In the genomic region with DNA sequence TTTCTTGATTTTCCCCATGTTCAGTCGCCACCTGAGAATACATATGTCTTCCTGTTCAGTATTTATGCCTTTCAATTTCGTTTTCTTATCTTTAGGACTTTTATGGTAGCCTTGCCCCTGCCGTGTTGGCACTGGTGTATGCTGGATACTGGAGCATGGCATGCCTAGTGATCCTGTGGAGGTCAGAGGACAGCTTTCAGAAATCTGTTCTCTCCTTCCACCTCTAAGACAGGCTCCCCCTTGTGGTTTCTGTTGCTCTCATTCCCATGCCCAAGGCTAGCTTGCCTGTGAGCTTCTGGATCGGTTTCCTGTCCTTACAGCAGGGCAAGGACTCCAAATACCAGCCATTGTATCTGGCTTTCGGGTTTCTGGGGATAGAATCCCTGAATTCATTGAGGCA, we compare ENCODE assay signal across 8 mouse cellular contexts. TPM values are rescaled to one million over a fixed set of nuclear protein-coding genes. Genes with fewer than 3 reads are reported as not detected.
DNase-seq lines count a peak whose midpoint lies in the region; ATAC-seq and TF ChIP-seq lines count a peak whose summit lies in the region.

No protein-coding gene starts in this region.

- WGBS in liver, embryonic 14.5 days (ENCODE audit: insufficient replicate concordance), result 25% methylated on average over 5 of the region's 5 CpGs
- 31% methylated on average over 5 of the region's 5 CpGs for WGBS in midbrain, embryonic 15.5 days

- H3K4me1 ChIP-seq in liver, embryonic 14.5 days (replicated peaks; ENCODE audit: control insufficient read depth in 2 of 2, insufficient read depth in 2 of 2, low read length in 1 of 2), result no peaks in the 10 kb centered on the region
- no peaks in the 10 kb centered on the region for H3K4me1 ChIP-seq in embryonic fibroblast, embryonic 13.5 days (ENCODE audit: control insufficient read depth, insufficient read depth, low read length)
- no peaks in the 10 kb centered on the region for H3K4me1 ChIP-seq in midbrain, embryonic 15.5 days

- no peak for TF ChIP-seq EP300 in liver, embryonic 14.5 days (IDR thresholded peaks at IDR 0.05; ENCODE audit: low read depth)

- TF ChIP-seq POLR2A in embryonic fibroblast, embryonic 13.5 days (IDR thresholded peaks at IDR 0.05; ENCODE audit: low read depth, low read length), result no peak

- no peak for ATAC-seq in liver, embryonic 14.5 days (ENCODE audit: insufficient read depth)
- peak; percentile 55; the same call in 1 of the 2 replicates for ATAC-seq in megakaryocyte-erythroid progenitor cell, adult 5-6 weeks (replicated peaks; ENCODE audit: low FRiP score, low TSS enrichment, poor library complexity, severe bottlenecking)
- no peak for ATAC-seq in midbrain, embryonic 15.5 days (replicated peaks)

- DNase-seq in liver, embryonic 14.5 days (ENCODE audit: low read depth in 3 of 3, low spot score in 3 of 3), result no peak
- no peak for DNase-seq in liver
- peak; percentile 19 to 31 for DNase-seq in adrenal gland, adult 18-20 months (ENCODE audit: low spot score in 2 of 2)
- DNase-seq in testis, postnatal 10 days (ENCODE audit: low spot score), result no peak
- DNase-seq in right cerebral cortex, adult 2 months (ENCODE audit: low spot score in 2 of 2), result no peak

- no peak overlapping the region for H3K27ac ChIP-seq in liver, embryonic 14.5 days
- no peak overlapping the region for H3K27ac ChIP-seq in embryonic fibroblast, embryonic 13.5 days (ENCODE audit: insufficient read depth, low read length)
- H3K27ac ChIP-seq in midbrain, embryonic 15.5 days, result no peak overlapping the region

- no peaks in the 10 kb centered on the region for H3K9me3 ChIP-seq in liver, embryonic 14.5 days (ENCODE audit: control insufficient read depth, low read length)
- no peaks in the 10 kb centered on the region for H3K9me3 ChIP-seq in midbrain, embryonic 15.5 days

- no peak overlapping the region for H3K4me3 ChIP-seq in liver, embryonic 14.5 days (ENCODE audit: insufficient read depth in 1 of 2, low read depth in 2 of 2, low read length in 2 of 2)
- no peak overlapping the region for H3K4me3 ChIP-seq in embryonic fibroblast, embryonic 13.5 days (ENCODE audit: insufficient read depth, low read length)
- H3K4me3 ChIP-seq in midbrain, embryonic 15.5 days, result no peak overlapping the region

- peak; percentile 56 for TF ChIP-seq CTCF in liver, embryonic 14.5 days (IDR thresholded peaks at IDR 0.05; ENCODE audit: low read depth)
- peak; percentile 28; the same call in 1 of the 2 replicates for TF ChIP-seq CTCF in embryonic fibroblast, embryonic 13.5 days (IDR thresholded peaks at IDR 0.05; ENCODE audit: borderline replicate concordance, insufficient read depth, low read length)

- H3K4me2 ChIP-seq in liver, embryonic 14.5 days (ENCODE audit: low read depth), result no peak overlapping the region
- H3K4me2 ChIP-seq in midbrain, embryonic 15.5 days, result no peak overlapping the region

- H3K9ac ChIP-seq in liver, embryonic 14.5 days (replicated peaks), result no peak overlapping the region
- H3K9ac ChIP-seq in midbrain, embryonic 15.5 days, result no peak overlapping the region

- no peaks in the 10 kb centered on the region for H3K36me3 ChIP-seq in liver, embryonic 14.5 days (replicated peaks; ENCODE audit: control insufficient read depth, insufficient read depth, low read depth)
- 0 out of 2 replicates have a peak, but pooled peaks cover 1% of the 10 kb centered on the region for H3K36me3 ChIP-seq in midbrain, embryonic 15.5 days (replicated peaks)

- no peaks in the 10 kb centered on the region for H3K27me3 ChIP-seq in liver, embryonic 14.5 days (ENCODE audit: control insufficient read depth, insufficient read depth, low read length)
- no peaks in the 10 kb centered on the region for H3K27me3 ChIP-seq in midbrain, embryonic 15.5 days (replicated peaks)

RNA-seq across cellular contexts. Expression of gene Tfdp1, which starts 12.0 kb away (rescaled TPM):
- 86.2 and 108 TPM in 2 replicates for polyA plus RNA-seq in liver, embryonic 14.5 days (2012; rRNA removed)
- 90.1 and 107 TPM in 2 replicates for polyA plus RNA-seq in liver, embryonic 14.5 days (2014; fragmentation: Nextera tagmentation; extraction: Ambion mirVana)
- 10 to 100 TPM; 49.1 to 58.3 TPM for total RNA-seq in adrenal gland, adult 18-20 months (2021)
- polyA plus RNA-seq in embryonic fibroblast, embryonic 13.5 days (2011; ENCODE audit: insufficient read length, low read depth, missing spikeins), result 130 and 153 TPM in 2 replicates
- total RNA-seq in megakaryocyte-erythroid progenitor cell, adult 5-6 weeks (2014; fragmentation: Nextera tagmentation), result 260 and 273 TPM in 2 replicates
- total RNA-seq in megakaryocyte-erythroid progenitor cell, adult 5-6 weeks (2017), result 139 and 212 TPM in 2 replicates
- polyA plus RNA-seq in midbrain, embryonic 15.5 days (2015; fragmentation: Nextera tagmentation; extraction: Ambion mirVana), result 88.3 and 90.2 TPM in 2 replicates

RNA-seq across cellular contexts. Expression of gene Tmco3, which starts 38.6 kb away (rescaled TPM):
- 2.6 and 3.7 TPM in 2 replicates for polyA plus RNA-seq in liver, embryonic 14.5 days (2012; rRNA removed)
- 3.9 and 5.5 TPM in 2 replicates for polyA plus RNA-seq in liver, embryonic 14.5 days (2014; fragmentation: Nextera tagmentation; extraction: Ambion mirVana)
- total RNA-seq in adrenal gland, adult 18-20 months (2021), result 10 to 100 TPM; 31.2 to 33.2 TPM
- 32.8 and 42.2 TPM in 2 replicates for polyA plus RNA-seq in embryonic fibroblast, embryonic 13.5 days (2011; ENCODE audit: insufficient read length, low read depth, missing spikeins)
- total RNA-seq in megakaryocyte-erythroid progenitor cell, adult 5-6 weeks (2014; fragmentation: Nextera tagmentation), result 12.7 and 14.0 TPM in 2 replicates
- total RNA-seq in megakaryocyte-erythroid progenitor cell, adult 5-6 weeks (2017), result 4.2 and 8.1 TPM in 2 replicates
- 47.6 and 57.1 TPM in 2 replicates for polyA plus RNA-seq in midbrain, embryonic 15.5 days (2015; fragmentation: Nextera tagmentation; extraction: Ambion mirVana)

RNA-seq across cellular contexts. Expression of gene Dcun1d2, which starts 38.7 kb away (rescaled TPM):
- 6.5 and 7.1 TPM in 2 replicates for polyA plus RNA-seq in liver, embryonic 14.5 days (2012; rRNA removed)
- polyA plus RNA-seq in liver, embryonic 14.5 days (2014; fragmentation: Nextera tagmentation; extraction: Ambion mirVana), result 7.9 and 8.7 TPM in 2 replicates
- total RNA-seq in adrenal gland, adult 18-20 months (2021), result 10 to 100 TPM; 27.2 to 33.6 TPM
- polyA plus RNA-seq in embryonic fibroblast, embryonic 13.5 days (2011; ENCODE audit: insufficient read length, low read depth, missing spikeins), result 15.3 and 19.1 TPM in 2 replicates
- total RNA-seq in megakaryocyte-erythroid progenitor cell, adult 5-6 weeks (2014; fragmentation: Nextera tagmentation), result 19.3 and 20.2 TPM in 2 replicates
- total RNA-seq in megakaryocyte-erythroid progenitor cell, adult 5-6 weeks (2017), result 19.0 and 23.1 TPM in 2 replicates
- polyA plus RNA-seq in midbrain, embryonic 15.5 days (2015; fragmentation: Nextera tagmentation; extraction: Ambion mirVana), result 33.8 and 36.8 TPM in 2 replicates

Comparison
In these comparisons a context has a peak if more than half of its experiments do, and no peak if none do; other contexts are left out.
1. DNase-seq: peak in adrenal gland, adult 18-20 months (2 of 2); none in liver, embryonic 14.5 days (0 of 3), liver (single experiment), testis, postnatal 10 days (single experiment) and right cerebral cortex, adult 2 months (0 of 2).